Mouse (Mus musculus) stomach, postnatal 0 days (tissue): ENCODE data around the gene Cpsf4l.

Experiments
- CTCF ChIP-seq: IDR thresholded peaks from 2 replicates; pipeline ENCODE4 v1.5.1; 2016; ENCODE audit warnings: antibody characterized with exemption, low read depth, mild to moderate bottlenecking, moderate library complexity
- EP300 ChIP-seq: optimal IDR thresholded peaks from 2 replicates; pipeline ENCODE3; 2016; ENCODE audit warnings: antibody characterized with exemption

- TF ChIP-seq CTCF (no peak), EP300 (no peak)
Measured at GRCm38 (mm10) chr11:113748797-113749521, 39.1 kb upstream of the Cpsf4l start.
